Mouse (Mus musculus) urinary bladder, postnatal 14 days (tissue): ENCODE data around the gene Slc22a5.

Experiments
- DNase-seq: peaks from one replicate; pipeline ENCODE4 v3.0.0; 2021; ENCODE audit warnings: low spot score

The Slc22a5 gene

GRCm38 (mm10) chr11:53839663-53840642, 51.5 kb downstream of the Slc22a5 start:
- DNase-seq: no peak

GRCm38 (mm10) chr11:53839147-53839546, 52.3 kb downstream of the Slc22a5 start:
- no peak for DNase-seq

DNA sequence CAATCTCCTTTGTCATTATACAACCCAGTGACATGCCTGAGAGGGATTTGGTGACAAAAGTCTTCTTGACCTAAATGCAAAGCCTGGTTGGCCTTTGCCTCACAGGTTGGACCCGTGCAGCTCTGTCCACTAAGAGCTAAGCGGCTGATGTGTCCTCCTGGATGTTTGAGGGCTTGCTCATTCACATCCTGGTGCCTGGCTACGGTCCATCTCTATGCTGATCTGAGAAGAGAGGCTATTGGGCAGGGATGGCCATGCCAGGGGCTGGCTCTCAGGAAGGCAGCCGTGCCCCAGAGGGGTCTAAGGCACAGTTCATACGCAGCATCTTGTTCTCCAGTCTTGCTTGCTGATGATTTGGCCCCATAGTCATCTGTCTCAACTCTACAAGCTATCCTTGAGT, 53.7 kb downstream of the Slc22a5 start:
- no peak for DNase-seq

- DNase-seq: no peak
These were observed 56.0 kb downstream of the Slc22a5 start for GRCm38 (mm10) chr11:53835379-53836010.

GRCm38 (mm10) chr11:53825409-53825808, 66.1 kb downstream of the Slc22a5 start:
- DNase-seq: no peak

DNA sequence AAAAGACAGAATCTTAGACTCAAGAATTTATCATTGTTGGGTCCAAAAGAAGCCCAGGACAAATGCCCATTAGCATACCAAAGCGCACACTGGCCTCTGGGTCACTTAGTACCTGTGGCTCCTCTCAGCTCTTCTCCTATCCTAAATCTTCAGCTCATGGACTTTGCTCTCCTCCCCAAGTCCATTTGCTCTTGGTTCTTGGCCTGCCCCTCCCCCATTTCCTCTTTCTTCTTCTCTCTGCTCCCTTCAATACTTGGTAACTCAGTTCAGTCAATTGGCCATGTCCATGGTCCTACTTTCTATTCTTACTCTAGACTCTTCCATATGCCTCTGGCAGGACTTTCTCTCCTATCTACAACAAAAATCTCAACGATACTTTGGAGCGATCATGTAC, 69.5 kb downstream of the Slc22a5 start:
- DNase-seq: no peak

DNA sequence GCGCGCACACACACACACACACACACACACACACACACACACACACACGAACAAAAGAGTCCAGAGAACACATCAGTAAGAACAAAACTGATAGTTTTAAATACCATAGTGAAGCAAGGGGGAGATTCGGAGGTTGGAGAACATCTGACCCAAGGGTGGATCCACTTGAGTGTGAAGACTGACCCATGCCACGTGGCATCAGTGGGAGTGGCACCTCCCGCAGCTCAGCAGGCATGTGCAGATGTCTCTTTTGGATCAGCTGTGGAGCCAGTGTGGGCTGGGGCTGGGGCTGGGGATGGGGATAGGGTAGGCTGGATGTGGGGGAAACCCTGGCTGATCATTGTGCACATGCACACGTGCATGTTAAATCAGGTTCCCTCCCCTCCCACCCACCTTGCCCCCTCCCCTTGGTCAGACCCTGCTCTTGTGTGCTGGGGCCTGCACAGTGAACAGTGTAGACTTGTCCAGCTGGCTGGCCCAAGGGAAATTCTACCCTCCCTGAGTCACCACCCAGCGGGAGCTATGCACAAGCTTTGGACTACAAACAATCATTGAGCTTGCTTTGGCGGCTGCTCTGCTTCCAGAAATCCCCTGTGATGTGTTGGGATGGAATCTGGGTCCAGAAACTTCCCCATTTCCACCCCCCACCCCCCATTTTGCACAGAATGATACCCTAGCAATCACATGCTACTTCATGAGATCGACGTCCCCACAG, 70.1 kb downstream of the Slc22a5 start:
- DNase-seq: peak; percentile 26

DNA sequence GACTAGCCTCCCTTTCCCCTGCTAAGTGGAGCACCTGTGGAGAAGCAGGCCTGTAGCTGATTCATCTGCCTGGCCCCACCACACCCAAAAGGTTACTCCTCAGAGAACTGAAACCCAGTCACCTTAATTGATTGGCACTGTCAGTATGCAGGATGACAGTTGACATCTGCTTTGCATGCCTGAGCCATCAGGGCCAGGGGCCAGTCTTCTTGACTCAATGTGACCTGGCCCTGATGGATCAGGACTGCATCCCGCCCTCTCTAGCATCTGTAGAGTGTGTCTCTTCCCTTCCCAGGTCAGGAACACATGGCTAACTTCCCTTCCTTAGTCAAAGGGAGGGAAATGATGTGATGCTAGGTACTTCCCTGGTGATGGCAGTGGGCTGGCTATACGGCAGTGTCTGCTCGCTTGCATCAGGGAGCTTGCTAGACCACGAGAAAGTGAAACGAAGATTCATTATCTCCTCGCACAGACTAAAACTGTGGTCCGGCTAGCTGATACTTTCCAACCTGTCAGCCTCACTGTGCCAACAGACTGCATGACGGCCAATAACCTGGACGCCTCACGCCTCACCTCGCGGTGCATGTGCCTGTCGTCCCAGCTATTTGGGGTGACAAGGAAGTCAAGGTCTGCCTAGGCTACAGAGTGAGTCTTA, 70.8 kb downstream of the Slc22a5 start:
- no peak for DNase-seq

GRCm38 (mm10) chr11:53819511-53819910, 71.9 kb downstream of the Slc22a5 start:
- DNase-seq: no peak

GRCm38 (mm10) chr11:53818794-53819193, 72.7 kb downstream of the Slc22a5 start:
- DNase-seq: no peak

- DNase-seq: no peak
These were observed 74.6 kb downstream of the Slc22a5 start for GRCm38 (mm10) chr11:53816841-53817375.

- no peak for DNase-seq
These were observed 76.7 kb downstream of the Slc22a5 start for GRCm38 (mm10) chr11:53814810-53815209.
